Mouse (Mus musculus) small intestine, adult 2 months (tissue): ENCODE measurements around the gene Dis3l2.

ENCODE experiments used
- CTCF ChIP-seq: fragments of 200-500 bp; IDR thresholded peaks from 2 replicates; pipeline ENCODE4 v1.5.1; 2012; ENCODE audit warnings: low read depth, mild to moderate bottlenecking, control low read depth, inconsistent platforms, low read length, moderate library complexity, mixed read lengths; ENCODE audit not compliant: insufficient replicate concordance, insufficient read length; ENCODE audit errors: extremely low read depth
- POLR2A ChIP-seq: fragments of 200-500 bp; IDR thresholded peaks from 2 replicates; pipeline ENCODE4 v1.6.1; 2012; ENCODE audit warnings: low read depth, mild to moderate bottlenecking, control low read depth, inconsistent platforms, low read length, moderate library complexity

DNA sequence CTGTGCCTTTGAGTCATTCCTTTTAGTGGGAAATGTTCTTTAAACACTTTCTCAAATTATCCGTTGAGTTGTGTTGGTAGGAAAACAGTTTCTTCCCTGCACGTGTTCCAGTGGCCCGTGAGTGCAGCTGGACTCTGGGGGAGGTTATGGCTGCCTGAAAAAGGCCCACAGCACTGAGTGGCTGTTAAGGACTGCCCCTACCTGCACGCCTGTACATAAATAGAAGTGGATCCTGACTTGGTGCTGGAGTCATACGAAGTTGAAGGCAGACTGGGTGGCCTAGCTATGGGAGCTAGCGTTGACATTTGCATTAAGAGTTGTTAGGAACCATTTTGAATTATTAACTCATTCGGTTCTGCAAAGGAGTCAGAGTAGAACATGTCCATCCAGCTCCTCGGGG lies 49.8 kb downstream of the Dis3l2 start:
- TF ChIP-seq CTCF (no peak), POLR2A (no peak)
